Mouse (Mus musculus) left cerebral cortex, adult 9 months (tissue): Measurements from ENCODE around the gene Ccdc160.
A peak's percentile ranks its signal among the peaks of the same experiment; 100 is the strongest.

Source experiments
- DNase-seq, 2 experiments: peaks; one replicate each; pipeline ENCODE4 v3.0.0; 2022; ENCODE audit warnings: low spot score in 2 of 2

Ccdc160 gene

DNA sequence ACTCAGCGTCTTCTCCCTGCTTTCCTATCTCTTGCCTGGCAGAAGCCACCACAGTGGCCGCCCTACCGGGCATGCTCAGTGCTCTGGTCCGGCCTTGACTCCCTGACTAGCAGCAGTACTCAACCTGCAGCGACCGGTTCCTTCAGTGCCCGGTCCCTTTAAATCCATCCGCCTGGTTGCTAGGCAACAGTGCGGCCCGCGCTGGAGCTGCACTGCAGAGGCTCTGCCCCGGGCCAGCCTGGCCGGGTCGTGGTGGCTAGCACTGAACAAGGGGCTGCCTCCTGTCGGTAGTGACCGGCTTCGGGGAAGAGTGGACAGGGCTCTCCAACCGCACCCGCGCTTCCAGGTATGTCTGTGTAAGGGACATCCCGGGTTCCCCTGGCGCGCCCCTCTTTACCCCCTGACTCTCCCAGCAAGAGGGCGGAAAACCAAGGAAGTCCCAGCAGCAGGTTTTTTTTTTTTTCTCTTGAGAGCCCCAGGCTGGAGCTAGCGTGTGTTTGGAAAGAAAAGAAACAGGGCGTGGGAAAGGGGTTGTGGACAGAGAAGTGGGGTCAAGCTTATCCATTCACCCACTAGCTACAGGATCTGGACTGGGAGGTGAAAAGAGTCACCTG is at the start of gene Ccdc160:
Ccdc160 (plus strand) TSS at position 221 of the 614 bp plus-strand sequence.
- peak; percentile 8 to 49 for DNase-seq

GRCm38 (mm10) chrX:52743781-52744180 is 47.2 kb upstream of the Ccdc160 start:
- DNase-seq = no peak

DNA sequence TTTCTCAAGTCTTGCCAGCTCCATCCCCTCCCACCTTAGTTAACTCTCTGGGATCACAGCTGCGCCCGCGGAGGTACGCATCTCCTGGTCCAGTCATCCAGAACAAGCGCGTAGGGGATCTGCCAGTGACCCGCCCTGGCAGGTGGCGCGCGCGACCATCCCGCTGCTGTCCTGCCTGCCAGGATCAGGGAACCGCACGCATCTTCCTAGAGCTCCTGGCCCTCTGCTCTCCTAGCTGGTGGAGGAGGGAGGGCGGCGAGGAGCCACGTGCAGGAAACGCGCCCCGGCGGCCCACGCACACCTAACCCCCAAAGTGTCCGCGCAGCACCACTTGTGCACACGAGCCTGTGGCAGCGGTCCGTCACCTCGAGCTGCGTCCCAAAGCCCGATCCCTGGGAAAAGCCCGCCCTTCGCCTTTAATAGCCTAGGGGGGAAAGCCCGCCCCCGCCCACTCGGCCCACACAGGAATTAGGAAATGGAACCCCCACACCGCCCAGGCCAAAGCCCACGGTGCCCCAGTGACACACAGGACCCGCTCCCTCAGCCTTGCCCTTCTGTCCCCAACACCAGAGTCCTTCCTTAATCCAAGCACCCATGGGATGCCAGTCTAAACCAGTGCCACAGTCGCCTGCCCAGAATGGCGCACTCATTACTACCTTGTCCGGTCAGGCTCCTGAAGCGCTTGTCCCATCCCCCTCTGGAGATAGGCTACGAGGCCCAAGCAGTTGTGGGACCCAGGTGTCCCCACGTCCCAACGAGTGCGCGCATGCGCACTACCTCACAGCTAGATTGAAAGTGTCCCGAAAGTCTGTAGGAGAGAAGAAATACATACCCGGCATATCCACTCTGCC is 46.6 kb upstream of the Ccdc160 start:
- no peak for DNase-seq

DNA sequence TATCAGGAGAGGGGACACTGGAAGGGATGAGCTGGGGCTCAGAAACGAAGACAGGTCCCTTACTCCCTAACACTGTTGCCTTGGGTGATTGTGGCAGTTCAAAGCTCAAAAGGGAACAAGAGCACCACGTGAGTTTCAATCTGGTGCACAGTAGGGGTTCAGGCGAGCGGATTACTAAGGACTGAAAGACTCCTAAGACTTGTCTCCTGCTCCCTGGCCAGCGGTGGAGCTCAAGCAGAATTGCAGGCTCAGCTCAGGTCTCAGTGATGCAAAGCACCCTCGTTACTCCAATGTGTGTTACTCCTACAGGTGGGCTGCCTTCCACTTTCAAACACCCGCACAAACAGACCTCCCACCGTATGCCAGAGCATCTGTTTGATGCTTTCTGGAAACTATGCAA is 45.5 kb upstream of the Ccdc160 start:
- no peak for DNase-seq

GRCm38 (mm10) chrX:52745917-52746316 is 45.1 kb upstream of the Ccdc160 start:
- no peak for DNase-seq

DNA sequence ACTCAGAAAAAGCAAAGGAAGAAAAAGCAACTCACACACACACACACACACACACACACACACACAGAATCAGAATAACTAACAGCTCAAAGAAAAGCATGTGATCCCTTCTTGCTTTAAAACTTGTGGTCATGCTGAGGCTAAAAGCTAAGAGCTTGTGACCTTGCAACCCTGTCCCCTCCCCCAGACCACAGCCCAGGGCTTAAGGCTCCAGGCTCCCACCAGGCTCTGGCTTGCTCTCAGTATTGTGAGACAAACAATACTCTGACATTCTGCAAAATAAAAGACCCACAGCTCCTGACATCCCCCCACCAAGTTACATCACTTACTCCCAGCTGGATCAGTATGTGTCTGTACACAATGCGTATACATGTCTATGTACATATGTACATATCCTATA is 44.2 kb upstream of the Ccdc160 start:
- no peak for DNase-seq

- DNase-seq = no peak
Observed at GRCm38 (mm10) chrX:52753491-52754085, 37.4 kb upstream of the Ccdc160 start.

GRCm38 (mm10) chrX:52757164-52757563 is 33.8 kb upstream of the Ccdc160 start:
- no peak for DNase-seq

- no peak for DNase-seq
Observed at GRCm38 (mm10) chrX:52759232-52759631, 31.8 kb upstream of the Ccdc160 start.

DNA sequence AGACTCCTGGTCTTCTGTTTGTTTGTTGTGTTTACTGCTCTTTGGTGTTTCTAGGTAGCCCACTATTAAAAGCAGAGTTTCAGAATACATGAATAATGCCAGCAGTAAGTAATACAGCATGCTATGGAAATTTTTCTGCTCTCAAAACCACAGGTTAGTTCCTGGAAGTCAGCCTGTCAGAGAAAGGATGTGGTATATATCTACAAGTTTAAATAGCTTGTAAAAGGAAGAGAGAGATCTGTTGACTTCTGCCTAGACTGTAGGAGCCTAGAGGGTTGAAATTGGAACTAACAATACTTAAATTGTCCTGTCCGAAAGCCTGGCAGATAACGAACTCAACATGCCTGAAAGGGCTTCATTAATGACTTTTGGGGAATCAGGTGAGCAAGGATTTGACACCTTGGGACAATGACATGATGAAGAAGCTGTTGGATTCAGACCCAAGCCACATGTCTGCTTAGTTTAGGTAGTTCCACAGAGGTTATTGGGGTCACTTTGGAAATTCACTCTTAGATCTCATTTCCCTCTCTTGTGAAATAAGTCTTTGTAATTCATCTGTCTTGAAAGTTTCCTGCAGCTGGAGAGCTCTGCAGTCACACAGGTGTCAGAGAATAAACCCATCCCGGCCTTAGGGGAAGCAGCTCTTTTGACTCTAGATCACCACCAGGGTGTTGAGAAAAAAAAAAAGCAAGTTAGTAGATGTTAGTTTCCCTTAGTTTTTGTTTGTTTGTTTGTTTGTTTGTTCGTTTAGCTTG is 30.6 kb upstream of the Ccdc160 start:
- no peak for DNase-seq

DNA sequence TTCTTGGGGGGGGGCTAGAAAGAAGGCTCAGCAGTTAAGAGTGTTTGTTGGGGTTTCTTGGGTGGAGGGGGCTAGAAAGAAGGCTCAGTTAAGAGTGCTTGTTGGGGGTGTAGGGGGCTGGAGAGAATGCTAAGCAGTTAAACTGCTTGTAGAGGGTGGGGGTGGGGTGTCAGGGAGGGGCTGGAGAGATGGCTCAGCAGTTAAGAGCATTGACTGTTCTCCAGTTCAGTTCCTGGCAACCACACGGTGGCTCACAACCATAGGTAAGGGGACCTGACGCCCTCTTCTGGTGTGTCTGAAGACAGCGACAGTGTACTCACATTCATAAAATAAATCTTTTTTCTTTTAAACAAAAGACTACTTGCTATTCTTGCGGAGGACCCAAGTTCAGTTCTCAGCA is 28.8 kb upstream of the Ccdc160 start:
- no peak for DNase-seq

DNA sequence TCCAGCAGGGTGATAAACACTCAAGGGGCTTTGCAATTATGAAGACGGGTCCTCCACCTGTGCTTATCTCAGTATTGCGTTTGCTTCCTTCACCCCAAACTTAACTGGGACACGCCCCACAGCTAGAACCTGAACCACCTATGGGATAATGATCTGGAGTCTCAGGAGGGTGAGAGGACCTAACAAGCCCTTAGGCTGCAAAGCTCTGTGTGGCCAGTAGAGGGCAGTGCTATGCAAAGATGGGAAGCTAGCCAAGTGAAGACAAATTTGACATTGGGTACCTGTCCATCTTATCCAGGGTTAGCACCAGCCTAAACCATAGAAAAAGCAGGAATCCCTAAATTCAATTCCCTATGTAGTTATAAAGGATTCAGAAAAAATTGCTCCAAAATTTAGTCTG is 15.0 kb upstream of the Ccdc160 start:
- no peak for DNase-seq

DNA sequence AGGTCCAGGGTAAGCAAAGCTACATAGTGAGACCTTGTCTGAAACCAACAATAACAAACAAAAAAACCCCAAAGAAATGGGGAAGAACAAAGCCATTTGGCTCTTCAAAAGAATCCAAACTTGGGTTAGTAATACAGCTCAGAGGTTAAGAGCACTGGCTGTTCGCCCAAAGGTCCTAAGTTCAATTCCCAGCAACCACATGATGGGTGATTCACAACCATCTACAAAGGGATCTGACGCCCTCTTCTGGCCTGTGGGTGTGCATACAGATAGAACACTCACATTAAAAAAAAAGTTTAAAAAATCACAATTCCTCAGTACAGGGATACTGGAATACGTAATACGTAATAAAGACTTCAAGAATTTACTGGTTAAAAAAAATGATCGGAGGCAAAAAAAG is 13.3 kb upstream of the Ccdc160 start:
- no peak for DNase-seq

- DNase-seq = no peak
Observed at GRCm38 (mm10) chrX:52783898-52784297, 7.1 kb upstream of the Ccdc160 start.

GRCm38 (mm10) chrX:52791944-52792719 is 1.1 kb downstream of the Ccdc160 start:
- no peak for DNase-seq

GRCm38 (mm10) chrX:52792861-52793260 is 1.9 kb downstream of the Ccdc160 start:
- no peak for DNase-seq

GRCm38 (mm10) chrX:52795816-52796215 is 4.8 kb downstream of the Ccdc160 start:
- DNase-seq = no peak

- no peak for DNase-seq
Observed at GRCm38 (mm10) chrX:52797031-52797625, 6.1 kb downstream of the Ccdc160 start.

- no peak for DNase-seq
Observed at GRCm38 (mm10) chrX:52798255-52798654, 7.3 kb downstream of the Ccdc160 start.

GRCm38 (mm10) chrX:52799566-52799965 is 8.6 kb downstream of the Ccdc160 start:
- no peak for DNase-seq

DNA sequence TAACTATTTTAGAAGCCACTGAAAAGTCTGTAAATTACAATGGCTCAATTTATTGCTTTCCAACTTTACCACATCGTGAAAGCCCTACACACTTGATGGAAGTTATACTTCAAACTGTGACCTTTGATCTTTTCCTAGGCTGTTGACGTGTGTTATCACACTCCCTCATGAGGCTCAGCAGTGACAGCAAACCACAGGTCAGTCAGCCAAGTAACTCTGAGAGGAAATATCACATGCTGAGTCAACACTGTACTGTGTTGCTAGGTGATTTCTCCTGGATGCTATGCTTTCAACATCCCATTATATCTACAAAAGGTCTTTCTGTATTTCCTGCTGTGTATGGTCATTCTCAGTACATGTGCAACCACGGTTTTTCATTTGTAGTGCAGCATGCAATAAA is 28.3 kb downstream of the Ccdc160 start:
- DNase-seq = no peak
